Mouse (Mus musculus) erythroid progenitor cell, adult 5-6 weeks (primary cell): ENCODE data around the gene Tekt2. TPM values are rescaled to one million over a fixed set of nuclear protein-coding genes. Genes with fewer than 3 reads are reported as not detected.

Source experiments
- ATAC-seq: replicated peaks from 2 replicates; pipeline ENCODE4 v1.8.0; 2016; ENCODE audit warnings: moderate number of reproducible peaks, mild to moderate bottlenecking, moderate TSS enrichment, inconsistent platforms; ENCODE audit not compliant: poor library complexity, low FRiP score, severe bottlenecking
- total RNA-seq, 2 experiments: library from RNA; stranded (forward) in 1 of 2; stranded (reverse) in 1 of 2; fragments of 150-400 nt in 1 of 2; fragments of 186-747, 209-891 nt in 1 of 2; gene quantifications; 2 replicates each; pipeline versions ENCODE4 v1.2.3 to v1.2.4; 2015 to 2017; ENCODE audit warnings: low replicate concordance in 2 of 2

The Tekt2 gene
- total RNA-seq, 2 experiments from 2014 or later = not detected

GRCm38 (mm10) chr4:126277906-126278564 lies 47.5 kb downstream of the Tekt2 start:
- ATAC-seq = 0 out of 2 replicates have a peak, but pooled peaks have one; percentile 40

GRCm38 (mm10) chr4:126275681-126276131 lies 49.8 kb downstream of the Tekt2 start:
- ATAC-seq = no peak

DNA sequence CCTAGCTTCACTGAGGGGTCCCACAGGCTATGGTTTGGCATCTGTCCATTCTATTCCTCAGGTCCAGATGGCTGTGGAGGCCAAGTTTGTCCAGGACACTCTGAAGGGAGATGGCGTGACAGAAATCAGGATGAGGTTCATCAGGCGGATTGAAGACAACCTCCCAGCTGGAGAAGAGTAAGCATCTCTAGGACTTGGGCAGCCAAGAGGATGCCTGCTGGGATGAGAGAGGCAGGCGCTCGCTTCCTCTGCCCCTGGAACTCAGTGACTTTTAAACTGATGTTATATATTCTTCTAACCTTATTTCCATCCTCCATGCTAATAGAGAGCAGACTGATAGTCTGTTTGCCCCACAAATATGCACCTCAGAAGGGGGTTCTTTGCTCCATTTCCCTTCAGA lies 50.4 kb downstream of the Tekt2 start:
- no peak for ATAC-seq

- no peak for ATAC-seq
Observed at GRCm38 (mm10) chr4:126273753-126274152, 51.7 kb downstream of the Tekt2 start.

Other genes with a start within 250 kb of the Tekt2 start
- gene Lsm10, start 229.1 kb downstream of the Tekt2 start, total RNA-seq (2015; ENCODE audit: low replicate concordance) = 18.0 and 73.2 TPM in 2 replicates
- gene Lsm10, start 229.1 kb downstream of the Tekt2 start, total RNA-seq (2017; ENCODE audit: low replicate concordance) = 2.2 and 4.1 TPM in 2 replicates
- gene Stk40, start 221.7 kb downstream of the Tekt2 start, total RNA-seq (2015; ENCODE audit: low replicate concordance) = 4.7 and 10.1 TPM in 2 replicates
- 2.4 and 6.4 TPM in 2 replicates for gene Stk40, start 221.7 kb downstream of the Tekt2 start, total RNA-seq (2017; ENCODE audit: low replicate concordance)
- not detected in 2 replicates for gene Eva1b, start 177.9 kb downstream of the Tekt2 start, total RNA-seq (2015; ENCODE audit: low replicate concordance)
- gene Eva1b, start 177.9 kb downstream of the Tekt2 start, total RNA-seq (2017; ENCODE audit: low replicate concordance) = 0.51 TPM in 1 of 2 replicates, not detected in the other
- 1.8 TPM in 1 of 2 replicates, not detected in the other for gene Sh3d21, start 162.2 kb downstream of the Tekt2 start, total RNA-seq (2015; ENCODE audit: low replicate concordance)
- gene Sh3d21, start 162.2 kb downstream of the Tekt2 start, total RNA-seq (2017; ENCODE audit: low replicate concordance) = 0.90 TPM in 1 of 2 replicates, not detected in the other
- 169 and 213 TPM in 2 replicates for gene Thrap3, start 122.9 kb downstream of the Tekt2 start, total RNA-seq (2015; ENCODE audit: low replicate concordance)
- gene Thrap3, start 122.9 kb downstream of the Tekt2 start, total RNA-seq (2017; ENCODE audit: low replicate concordance) = 298 and 354 TPM in 2 replicates
- 6.7 and 12.3 TPM in 2 replicates for gene Map7d1, start 69.3 kb downstream of the Tekt2 start, total RNA-seq (2015; ENCODE audit: low replicate concordance)
- 6.3 and 8.2 TPM in 2 replicates for gene Map7d1, start 69.3 kb downstream of the Tekt2 start, total RNA-seq (2017; ENCODE audit: low replicate concordance)
- 10.9 and 22.3 TPM in 2 replicates for gene Trappc3, start 63.4 kb downstream of the Tekt2 start, total RNA-seq (2015; ENCODE audit: low replicate concordance)
- gene Trappc3, start 63.4 kb downstream of the Tekt2 start, total RNA-seq (2017; ENCODE audit: low replicate concordance) = 9.2 and 10.8 TPM in 2 replicates
- gene Col8a2, start 38.9 kb downstream of the Tekt2 start, total RNA-seq (2015; ENCODE audit: low replicate concordance) = not detected in 2 replicates
- gene Col8a2, start 38.9 kb downstream of the Tekt2 start, total RNA-seq (2017; ENCODE audit: low replicate concordance) = 0.39 TPM in 1 of 2 replicates, not detected in the other
- gene Adprhl2, start 4.0 kb downstream of the Tekt2 start, total RNA-seq (2015; ENCODE audit: low replicate concordance) = 2.2 TPM in 1 of 2 replicates, not detected in the other
- 4.7 and 5.5 TPM in 2 replicates for gene Adprhl2, start 4.0 kb downstream of the Tekt2 start, total RNA-seq (2017; ENCODE audit: low replicate concordance)
- 3.4 and 13.7 TPM in 2 replicates for gene Ago3, start 103.9 kb upstream of the Tekt2 start, total RNA-seq (2015; ENCODE audit: low replicate concordance)
- gene Ago3, start 103.9 kb upstream of the Tekt2 start, total RNA-seq (2017; ENCODE audit: low replicate concordance) = 2.3 and 5.0 TPM in 2 replicates
- gene Ago1, start 142.9 kb upstream of the Tekt2 start, total RNA-seq (2015; ENCODE audit: low replicate concordance) = 4.2 and 4.3 TPM in 2 replicates
- gene Ago1, start 142.9 kb upstream of the Tekt2 start, total RNA-seq (2017; ENCODE audit: low replicate concordance) = 1.8 and 3.6 TPM in 2 replicates
- 0.84 TPM in 1 of 2 replicates, not detected in the other for gene Ago4, start 207.8 kb upstream of the Tekt2 start, total RNA-seq (2015; ENCODE audit: low replicate concordance)
- 0.45 and 0.90 TPM in 2 replicates for gene Ago4, start 207.8 kb upstream of the Tekt2 start, total RNA-seq (2017; ENCODE audit: low replicate concordance)
- gene Clspn, start 231.2 kb upstream of the Tekt2 start, total RNA-seq (2015; ENCODE audit: low replicate concordance) = 76.3 and 172 TPM in 2 replicates
- gene Clspn, start 231.2 kb upstream of the Tekt2 start, total RNA-seq (2017; ENCODE audit: low replicate concordance) = 304 and 354 TPM in 2 replicates